Mouse (Mus musculus) heart, embryonic 15.5 days (tissue): ENCODE data around the gene Pou1f1. TPM values are rescaled to one million over a fixed set of nuclear protein-coding genes. Genes with fewer than 3 reads are reported as not detected.

Source experiments
- ATAC-seq: fragments of 200-750 bp; cut with Nextera tagmentation; replicated peaks from 2 replicates; pipeline ENCODE4 v1.8.0; 2017; ENCODE audit warnings: low read depth, moderate TSS enrichment; ENCODE audit not compliant: insufficient number of reproducible peaks, insufficient read depth, low FRiP score
- H3K27ac ChIP-seq: fragments of 300-500 bp; sonication (generic); 2 replicates; pipeline ENCODE4 v1.5.1; 2015; ENCODE audit warnings: mild to moderate bottlenecking, inconsistent platforms
- H3K27me3 ChIP-seq: fragments of 300-500 bp; sonication (generic); 2 replicates; pipeline ENCODE4 v1.6.1; 2015; ENCODE audit warnings: inconsistent platforms
- H3K36me3 ChIP-seq: fragments of 300-500 bp; sonication (generic); 2 replicates; pipeline ENCODE4 v1.6.1; 2015; ENCODE audit warnings: mild to moderate bottlenecking, inconsistent platforms
- H3K4me1 ChIP-seq: fragments of 300-500 bp; sonication (generic); replicated peaks from 2 replicates; pipeline ENCODE4 v1.6.1; 2015; ENCODE audit warnings: inconsistent platforms
- H3K4me2 ChIP-seq: fragments of 300-500 bp; sonication (generic); 2 replicates; pipeline ENCODE4 v1.6.1; 2015; ENCODE audit warnings: inconsistent platforms, mild to moderate bottlenecking, moderate library complexity
- H3K4me3 ChIP-seq: fragments of 300-500 bp; sonication (generic); 2 replicates; pipeline ENCODE4 v1.5.1; 2015; ENCODE audit warnings: mild to moderate bottlenecking, inconsistent platforms
- H3K9ac ChIP-seq: fragments of 300-500 bp; sonication (generic); 2 replicates; pipeline ENCODE4 v1.6.1; 2015; ENCODE audit warnings: mild to moderate bottlenecking, inconsistent platforms
- H3K9me3 ChIP-seq: fragments of 300-500 bp; sonication (generic); replicated peaks from 2 replicates; pipeline ENCODE4 v1.6.1; 2016; ENCODE audit warnings: inconsistent platforms
- WGBS: fragments of 180-500 bp; shearing (Covaris S2); methylation state at CpG from one replicate; pipeline ENCODE4 v1.1.7; 2015; ENCODE audit warnings: mixed read lengths; 5-methylcytosine and 5-hydroxymethylcytosine counted together
- polyA plus RNA-seq: library from polyadenylated mRNA; unstranded; fragments of >200 nt; fragmentation: Nextera tagmentation; extraction: Ambion mirVana; gene quantifications from 2 replicates; pipeline ENCODE4 v1.2.1, GENCODE M21; 2015

The Pou1f1 gene
- polyA plus RNA-seq, 1 experiment from 2014 or later: not detected

DNA sequence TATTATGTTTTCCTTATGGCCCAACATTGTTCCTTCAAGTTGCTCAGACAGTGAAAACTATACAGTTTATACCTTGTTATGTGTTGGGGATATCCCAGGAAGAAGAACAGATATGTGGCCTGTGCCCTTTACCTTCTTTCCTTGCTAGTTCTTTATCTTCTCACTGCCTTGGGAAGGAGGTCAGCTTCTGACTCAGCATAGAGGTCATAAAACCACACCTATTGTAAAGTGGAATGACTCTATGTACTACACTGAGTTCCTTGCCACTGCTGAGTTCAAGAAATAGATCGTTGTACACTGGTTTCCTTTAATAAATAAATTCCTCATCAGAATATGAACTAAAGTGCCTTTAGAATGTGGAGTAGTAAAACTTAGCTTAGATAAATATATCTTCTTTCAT is 44.6 kb downstream of the Pou1f1 start:
- Histone ChIP-seq H3K4me1 (peaks cover 7% of the 10 kb centered on the region), H3K4me2 (no peak overlapping the region), H3K27ac (no peak overlapping the region), H3K36me3 (no peaks in the 10 kb centered on the region), H3K9me3 (no peaks in the 10 kb centered on the region), H3K27me3 (no peaks in the 10 kb centered on the region), H3K4me3 (no peak overlapping the region), H3K9ac (no peak overlapping the region)
- no peak for ATAC-seq
- WGBS: 76% methylated on average over 1 of the region's 1 CpGs

- Histone ChIP-seq H3K9ac (no peak overlapping the region), H3K36me3 (no peaks in the 10 kb centered on the region), H3K27ac (no peak overlapping the region), H3K27me3 (no peaks in the 10 kb centered on the region), H3K4me1 (no peaks in the 10 kb centered on the region), H3K4me3 (no peak overlapping the region), H3K9me3 (no peaks in the 10 kb centered on the region), H3K4me2 (no peak overlapping the region)
- WGBS: 68% methylated on average over 4 of the region's 4 CpGs
- no peak for ATAC-seq
These were observed 48.5 kb downstream of the Pou1f1 start for GRCm38 (mm10) chr16:65568853-65569252.

DNA sequence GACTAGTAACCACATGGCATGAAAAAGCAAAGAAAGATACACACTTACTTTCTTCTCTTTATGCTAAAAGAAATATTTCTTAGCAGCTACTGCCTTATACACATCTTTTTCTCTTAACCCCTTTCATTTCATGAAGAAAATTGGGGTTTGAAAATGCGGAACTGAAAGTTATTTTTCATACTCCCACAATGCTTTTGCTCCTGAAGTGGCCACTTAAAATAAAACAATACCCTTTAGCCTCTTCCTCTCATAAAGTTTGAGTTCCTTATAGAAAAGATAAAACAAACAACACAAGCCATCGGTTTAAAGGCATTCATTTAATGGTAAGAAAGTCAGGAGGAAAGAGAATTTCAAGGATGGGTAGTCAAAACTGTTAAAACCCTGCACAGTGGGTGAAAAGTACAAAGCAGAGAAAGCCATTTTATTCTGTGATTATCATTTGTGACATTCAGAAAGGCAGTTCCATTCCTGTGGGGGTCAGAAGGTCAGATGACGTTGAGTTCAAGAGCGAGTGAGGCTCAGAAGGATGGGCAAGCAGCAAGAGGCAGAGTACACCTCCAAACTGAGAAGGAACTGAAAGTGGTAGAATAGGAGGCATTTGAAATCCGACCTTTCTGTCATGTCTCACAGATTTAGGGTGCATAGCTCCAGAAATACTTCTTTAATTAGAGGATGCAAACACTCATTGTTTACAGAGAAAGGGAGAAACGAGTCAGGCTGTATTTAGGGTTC is 57.2 kb downstream of the Pou1f1 start:
- Histone ChIP-seq H3K27me3 (no peaks in the 10 kb centered on the region), H3K4me1 (no peaks in the 10 kb centered on the region), H3K4me2 (no peak overlapping the region), H3K9me3 (no peaks in the 10 kb centered on the region), H3K36me3 (no peaks in the 10 kb centered on the region), H3K27ac (no peak overlapping the region), H3K9ac (no peak overlapping the region), H3K4me3 (no peak overlapping the region)
- WGBS: 62% methylated on average over 6 of the region's 6 CpGs
- ATAC-seq: no peak

Other genes with a start within 250 kb of the Pou1f1 start
- 62.3 and 63.0 TPM in 2 replicates for gene Chmp2b, start 42.2 kb downstream of the Pou1f1 start, polyA plus RNA-seq